Mouse (Mus musculus): ENCODE data around the gene Bmf. TPM values are rescaled to one million over a fixed set of nuclear protein-coding genes. Genes with fewer than 3 reads are reported as not detected.
A peak's percentile ranks its signal among the peaks of the same experiment; 100 is the strongest.

Gene Bmf
- polyA plus RNA-seq, 1 experiment from 2014 or later = 9.8 TPM

GRCm38 (mm10) chr2:118524811-118525210 is 24.7 kb downstream of the Bmf start:
- Histone ChIP-seq H3K4me3 (ENCODE audit: low read depth, low read length) (no peak overlapping the region), H3K36me3 (ENCODE audit: insufficient read depth, low read length) (no peaks in the 10 kb centered on the region), H3K27ac (ENCODE audit: low read length) (no peak overlapping the region), H3K4me1 (ENCODE audit: insufficient read depth, low read depth, low read length) (peaks cover 27% of the 10 kb centered on the region; the same call in 1 of the 2 replicates), H3K4me2 (replicated peaks; ENCODE audit: low read depth, low read length) (no peak overlapping the region), H3K9me3 (ENCODE audit: low read length) (no peaks in the 10 kb centered on the region), H3K27me3 (replicated peaks; ENCODE audit: insufficient read depth, low read length) (no peaks in the 10 kb centered on the region), H3K9ac (replicated peaks; ENCODE audit: low read depth) (no peak overlapping the region)
- ATAC-seq = no peak
- TF ChIP-seq EP300 (IDR thresholded peaks at IDR 0.05) = no peak
- TF ChIP-seq CTCF (IDR thresholded peaks at IDR 0.05) = no peak
- DNase-seq (ENCODE audit: low spot score) = no peak
- WGBS = 83% methylated on average over 3 of the region's 3 CpGs

- WGBS = 45% methylated on average over 5 of the region's 5 CpGs
- Histone ChIP-seq H3K4me3 (ENCODE audit: low read depth, low read length) (no peak overlapping the region), H3K9me3 (ENCODE audit: low read length) (no peaks in the 10 kb centered on the region), H3K4me2 (replicated peaks; ENCODE audit: low read depth, low read length) (no peak overlapping the region), H3K36me3 (ENCODE audit: insufficient read depth, low read length) (no peaks in the 10 kb centered on the region), H3K27me3 (replicated peaks; ENCODE audit: insufficient read depth, low read length) (no peaks in the 10 kb centered on the region), H3K4me1 (ENCODE audit: insufficient read depth, low read depth, low read length) (peaks cover 24% of the 10 kb centered on the region; the same call in 1 of the 2 replicates), H3K9ac (replicated peaks; ENCODE audit: low read depth) (no peak overlapping the region), H3K27ac (ENCODE audit: low read length) (no peak overlapping the region; the same call in 1 of the 2 replicates)
- no peak for DNase-seq (ENCODE audit: low spot score)
- TF ChIP-seq EP300 (IDR thresholded peaks at IDR 0.05) (no peak), CTCF (IDR thresholded peaks at IDR 0.05) (no peak)
- no peak for ATAC-seq
Measured at GRCm38 (mm10) chr2:118523163-118523730, 26.2 kb downstream of the Bmf start.

GRCm38 (mm10) chr2:118522265-118522664 is 27.2 kb downstream of the Bmf start:
- Histone ChIP-seq H3K4me3 (ENCODE audit: low read depth, low read length) (no peak overlapping the region), H3K27ac (ENCODE audit: low read length) (peak overlapping the region; percentile 64), H3K4me2 (replicated peaks; ENCODE audit: low read depth, low read length) (no peak overlapping the region), H3K27me3 (replicated peaks; ENCODE audit: insufficient read depth, low read length) (no peaks in the 10 kb centered on the region), H3K4me1 (ENCODE audit: insufficient read depth, low read depth, low read length) (peaks cover 24% of the 10 kb centered on the region; the same call in 1 of the 2 replicates), H3K9ac (replicated peaks; ENCODE audit: low read depth) (no peak overlapping the region), H3K9me3 (ENCODE audit: low read length) (no peaks in the 10 kb centered on the region), H3K36me3 (ENCODE audit: insufficient read depth, low read length) (no peaks in the 10 kb centered on the region)
- 0% methylated on average over 2 of the region's 2 CpGs for WGBS
- TF ChIP-seq EP300 (IDR thresholded peaks at IDR 0.05) = peak; percentile 83
- TF ChIP-seq CTCF (IDR thresholded peaks at IDR 0.05) = no peak
- peak; percentile 86 for ATAC-seq
- DNase-seq (ENCODE audit: low spot score) = peak; percentile 92

GRCm38 (mm10) chr2:118520042-118520933 is 29.2 kb downstream of the Bmf start:
- H3K9me3 ChIP-seq (ENCODE audit: low read length) = no peaks in the 10 kb centered on the region
- no peak overlapping the region for H3K4me3 ChIP-seq (ENCODE audit: low read depth, low read length)
- H3K27me3 ChIP-seq (replicated peaks; ENCODE audit: insufficient read depth, low read length) = no peaks in the 10 kb centered on the region
- H3K4me1 ChIP-seq (ENCODE audit: insufficient read depth, low read depth, low read length) = peaks cover 24% of the 10 kb centered on the region; the same call in 1 of the 2 replicates
- no peak for TF ChIP-seq CTCF (IDR thresholded peaks at IDR 0.05)
- TF ChIP-seq EP300 (IDR thresholded peaks at IDR 0.05) = peak; percentile 53
- H3K36me3 ChIP-seq (ENCODE audit: insufficient read depth, low read length) = no peaks in the 10 kb centered on the region
- H3K9ac ChIP-seq (replicated peaks; ENCODE audit: low read depth) = no peak overlapping the region
- 34% methylated on average over 9 of the region's 9 CpGs for WGBS
- H3K4me2 ChIP-seq (replicated peaks; ENCODE audit: low read depth, low read length) = no peak overlapping the region
- ATAC-seq (peak; percentile 87), DNase-seq (ENCODE audit: low spot score) (peak; percentile 85)
- H3K27ac ChIP-seq (ENCODE audit: low read length) = peak overlapping the region; percentile 47

- H3K4me3 ChIP-seq (ENCODE audit: low read depth, low read length) = no peak overlapping the region
- H3K27ac ChIP-seq (ENCODE audit: low read length) = no peak overlapping the region
- no peaks in the 10 kb centered on the region for H3K27me3 ChIP-seq (replicated peaks; ENCODE audit: insufficient read depth, low read length)
- H3K4me2 ChIP-seq (replicated peaks; ENCODE audit: low read depth, low read length) = no peak overlapping the region
- WGBS = 68% methylated on average over 16 of the region's 16 CpGs
- no peak for DNase-seq (ENCODE audit: low spot score)
- no peak overlapping the region for H3K9ac ChIP-seq (replicated peaks; ENCODE audit: low read depth)
- H3K4me1 ChIP-seq (ENCODE audit: insufficient read depth, low read depth, low read length) = peaks cover 5% of the 10 kb centered on the region; the same call in 1 of the 2 replicates
- no peaks in the 10 kb centered on the region for H3K36me3 ChIP-seq (ENCODE audit: insufficient read depth, low read length)
- TF ChIP-seq EP300 (IDR thresholded peaks at IDR 0.05) = no peak
- TF ChIP-seq CTCF (IDR thresholded peaks at IDR 0.05) = no peak
- no peaks in the 10 kb centered on the region for H3K9me3 ChIP-seq (ENCODE audit: low read length)
- ATAC-seq = no peak
Measured at GRCm38 (mm10) chr2:118512418-118513377, 36.8 kb downstream of the Bmf start.
